Mouse (Mus musculus) neural tube, embryonic 15.5 days (tissue): ENCODE data around the gene Asphd2. TPM values are rescaled to one million over a fixed set of nuclear protein-coding genes. Genes with fewer than 3 reads are reported as not detected.

Experiments used
- ATAC-seq: fragments of 200-750 bp; cut with Nextera tagmentation; 2 replicates; pipeline ENCODE4 v1.8.0; 2017; ENCODE audit warnings: mild to moderate bottlenecking, moderate TSS enrichment, moderate library complexity; ENCODE audit not compliant: low FRiP score
- H3K27ac ChIP-seq: fragments of 300-500 bp; sonication (generic); replicated peaks from 2 replicates; pipeline ENCODE4 v1.5.1; 2015; ENCODE audit warnings: mild to moderate bottlenecking, inconsistent platforms
- H3K27me3 ChIP-seq: fragments of 300-500 bp; sonication (generic); replicated peaks from 2 replicates; pipeline ENCODE4 v1.6.1; 2015; ENCODE audit warnings: inconsistent platforms
- H3K36me3 ChIP-seq: fragments of 300-500 bp; sonication (generic); 2 replicates; pipeline ENCODE4 v1.6.1; 2015; ENCODE audit warnings: inconsistent platforms
- H3K4me1 ChIP-seq: fragments of 300-500 bp; sonication (generic); 2 replicates; pipeline ENCODE4 v1.6.1; 2015; ENCODE audit warnings: inconsistent platforms
- H3K4me2 ChIP-seq: fragments of 300-500 bp; sonication (generic); 2 replicates; pipeline ENCODE4 v1.6.1; 2015; ENCODE audit warnings: inconsistent platforms, mild to moderate bottlenecking, moderate library complexity
- H3K4me3 ChIP-seq: fragments of 300-500 bp; sonication (generic); replicated peaks from 2 replicates; pipeline ENCODE4 v1.5.1; 2015; ENCODE audit warnings: mild to moderate bottlenecking, inconsistent platforms
- H3K9ac ChIP-seq: fragments of 300-500 bp; sonication (generic); replicated peaks from 2 replicates; pipeline ENCODE4 v1.6.1; 2015; ENCODE audit warnings: mild to moderate bottlenecking, inconsistent platforms
- H3K9me3 ChIP-seq: fragments of 300-500 bp; sonication (generic); replicated peaks from 2 replicates; pipeline ENCODE4 v1.6.1; 2016; ENCODE audit warnings: inconsistent platforms
- WGBS: fragments of 180-500 bp; shearing (Covaris S2); methylation state at CpG from one replicate; pipeline ENCODE4 v1.1.7; 2015; ENCODE audit warnings: mixed read lengths; 5-methylcytosine and 5-hydroxymethylcytosine counted together
- polyA plus RNA-seq: library from polyadenylated mRNA; unstranded; fragments of >200 nt; fragmentation: Nextera tagmentation; extraction: Ambion mirVana; gene quantifications from 2 replicates; pipeline ENCODE4 v1.2.1, GENCODE M21; 2015

The Asphd2 gene
- polyA plus RNA-seq, 1 experiment from 2014 or later, result 89.1 TPM

- no peak overlapping the region for H3K9ac ChIP-seq
- H3K4me2 ChIP-seq, result no peak overlapping the region
- H3K9me3 ChIP-seq, result no peaks in the 10 kb centered on the region
- ATAC-seq, result no peak
- H3K4me3 ChIP-seq, result no peak overlapping the region
- WGBS, result 67% methylated on average over 13 of the region's 13 CpGs
- peak overlapping the region; percentile 89; the same call in 1 of the 2 replicates for H3K27ac ChIP-seq
- peaks cover 50% of the 10 kb centered on the region for H3K4me1 ChIP-seq
- H3K36me3 ChIP-seq, result peaks cover 50% of the 10 kb centered on the region
- no peaks in the 10 kb centered on the region for H3K27me3 ChIP-seq
Measured at GRCm38 (mm10) chr5:112369326-112369725, 25.3 kb downstream of the Asphd2 start.

- ATAC-seq, result no peak
- no peak overlapping the region for H3K4me2 ChIP-seq
- H3K27me3 ChIP-seq, result no peaks in the 10 kb centered on the region
- H3K9me3 ChIP-seq, result no peaks in the 10 kb centered on the region
- H3K4me3 ChIP-seq, result no peak overlapping the region
- H3K4me1 ChIP-seq, result peaks cover 50% of the 10 kb centered on the region
- H3K9ac ChIP-seq, result 0 out of 2 replicates have a peak overlapping the region, but pooled peaks have one; percentile 5
- 44% methylated on average over 10 of the region's 10 CpGs for WGBS
- peaks cover 50% of the 10 kb centered on the region for H3K36me3 ChIP-seq
- H3K27ac ChIP-seq, result peak overlapping the region; percentile 45; the same call in 1 of the 2 replicates
Measured at GRCm38 (mm10) chr5:112368666-112369065, 26.0 kb downstream of the Asphd2 start.

GRCm38 (mm10) chr5:112367929-112368328 is 26.7 kb downstream of the Asphd2 start:
- Histone ChIP-seq H3K27me3 (no peaks in the 10 kb centered on the region), H3K4me1 (peaks cover 45% of the 10 kb centered on the region), H3K4me2 (no peak overlapping the region), H3K27ac (no peak overlapping the region), H3K9ac (no peak overlapping the region), H3K4me3 (no peak overlapping the region), H3K36me3 (peaks cover 56% of the 10 kb centered on the region), H3K9me3 (no peaks in the 10 kb centered on the region)
- 91% methylated on average over 12 of the region's 12 CpGs for WGBS
- no peak for ATAC-seq

GRCm38 (mm10) chr5:112367338-112367737 is 27.3 kb downstream of the Asphd2 start:
- H3K4me2 ChIP-seq, result no peak overlapping the region
- no peaks in the 10 kb centered on the region for H3K9me3 ChIP-seq
- H3K9ac ChIP-seq, result no peak overlapping the region
- no peaks in the 10 kb centered on the region for H3K27me3 ChIP-seq
- no peak for ATAC-seq
- H3K27ac ChIP-seq, result no peak overlapping the region
- no peak overlapping the region for H3K4me3 ChIP-seq
- H3K4me1 ChIP-seq, result peaks cover 40% of the 10 kb centered on the region
- 87% methylated on average over 4 of the region's 4 CpGs for WGBS
- peaks cover 57% of the 10 kb centered on the region for H3K36me3 ChIP-seq

GRCm38 (mm10) chr5:112366879-112367278 is 27.8 kb downstream of the Asphd2 start:
- WGBS, result 97% methylated on average over 6 of the region's 6 CpGs
- no peak overlapping the region for H3K27ac ChIP-seq
- H3K4me2 ChIP-seq, result no peak overlapping the region
- no peaks in the 10 kb centered on the region for H3K9me3 ChIP-seq
- H3K9ac ChIP-seq, result no peak overlapping the region
- ATAC-seq, result no peak
- H3K36me3 ChIP-seq, result peaks cover 62% of the 10 kb centered on the region
- H3K4me3 ChIP-seq, result no peak overlapping the region
- H3K4me1 ChIP-seq, result peaks cover 35% of the 10 kb centered on the region
- no peaks in the 10 kb centered on the region for H3K27me3 ChIP-seq

- 70% methylated on average over 10 of the region's 10 CpGs for WGBS
- Histone ChIP-seq H3K9ac (no peak overlapping the region), H3K4me1 (peaks cover 9% of the 10 kb centered on the region), H3K9me3 (no peaks in the 10 kb centered on the region), H3K27ac (no peak overlapping the region), H3K4me2 (no peak overlapping the region), H3K27me3 (no peaks in the 10 kb centered on the region), H3K36me3 (peaks cover 52% of the 10 kb centered on the region), H3K4me3 (no peak overlapping the region)
- no peak for ATAC-seq
Measured at GRCm38 (mm10) chr5:112364184-112364797, 30.4 kb downstream of the Asphd2 start.

GRCm38 (mm10) chr5:112360077-112360476 is 34.6 kb downstream of the Asphd2 start:
- Histone ChIP-seq H3K9me3 (no peaks in the 10 kb centered on the region), H3K27me3 (no peaks in the 10 kb centered on the region), H3K4me2 (no peak overlapping the region), H3K4me1 (no peaks in the 10 kb centered on the region), H3K27ac (no peak overlapping the region), H3K9ac (no peak overlapping the region), H3K4me3 (no peak overlapping the region), H3K36me3 (peaks cover 59% of the 10 kb centered on the region)
- ATAC-seq, result no peak
- 82% methylated on average over 3 of the region's 3 CpGs for WGBS

- no peak overlapping the region for H3K4me2 ChIP-seq
- no peak overlapping the region for H3K27ac ChIP-seq
- no peaks in the 10 kb centered on the region for H3K4me1 ChIP-seq
- no peaks in the 10 kb centered on the region for H3K27me3 ChIP-seq
- H3K36me3 ChIP-seq, result peaks cover 59% of the 10 kb centered on the region
- no peaks in the 10 kb centered on the region for H3K9me3 ChIP-seq
- WGBS, result 95% methylated on average over 4 of the region's 4 CpGs
- H3K9ac ChIP-seq, result no peak overlapping the region
- ATAC-seq, result no peak
- H3K4me3 ChIP-seq, result no peak overlapping the region
Measured at GRCm38 (mm10) chr5:112359520-112359919, 35.1 kb downstream of the Asphd2 start.

GRCm38 (mm10) chr5:112356322-112356721 is 38.3 kb downstream of the Asphd2 start:
- Histone ChIP-seq H3K9me3 (no peaks in the 10 kb centered on the region), H3K36me3 (peaks cover 55% of the 10 kb centered on the region), H3K27ac (no peak overlapping the region), H3K27me3 (no peaks in the 10 kb centered on the region), H3K4me3 (no peak overlapping the region), H3K4me2 (no peak overlapping the region), H3K9ac (no peak overlapping the region), H3K4me1 (no peaks in the 10 kb centered on the region)
- 96% methylated on average over 9 of the region's 9 CpGs for WGBS
- ATAC-seq, result no peak

GRCm38 (mm10) chr5:112355910-112356309 is 38.8 kb downstream of the Asphd2 start, which contains the start of gene Gm6583:
Gene Gm6583, minus strand, starts transcription at chr5:112356033.
- Histone ChIP-seq H3K4me1 (no peaks in the 10 kb centered on the region), H3K9me3 (no peaks in the 10 kb centered on the region), H3K27me3 (no peaks in the 10 kb centered on the region), H3K27ac (no peak within 1 kb of the TSS), H3K4me2 (no peak within 1 kb of the TSS), H3K9ac (no peak within 1 kb of the TSS), H3K36me3 (peaks cover 59% of the 10 kb centered on the region), H3K4me3 (no peak within 1 kb of the TSS)
- ATAC-seq, result no peak
- 61% methylated on average over 13 of the region's 13 CpGs for WGBS

- H3K36me3 ChIP-seq, result peaks cover 63% of the 10 kb centered on the region
- no peak overlapping the region for H3K27ac ChIP-seq
- H3K4me2 ChIP-seq, result no peak overlapping the region
- no peak overlapping the region for H3K9ac ChIP-seq
- H3K9me3 ChIP-seq, result no peaks in the 10 kb centered on the region
- no peak overlapping the region for H3K4me3 ChIP-seq
- ATAC-seq, result no peak
- no peaks in the 10 kb centered on the region for H3K27me3 ChIP-seq
- WGBS, result 88% methylated on average over 6 of the region's 6 CpGs
- no peaks in the 10 kb centered on the region for H3K4me1 ChIP-seq
Measured at GRCm38 (mm10) chr5:112355493-112355892, 39.2 kb downstream of the Asphd2 start.

GRCm38 (mm10) chr5:112349169-112349568 is 45.5 kb downstream of the Asphd2 start:
- WGBS, result 87% methylated on average over 8 of the region's 8 CpGs
- no peak for ATAC-seq

More at GRCm38 (mm10) chr5:112349169-112349568, 45.5 kb downstream of the Asphd2 start:
- Histone ChIP-seq H3K27ac (no peak overlapping the region), H3K9ac (no peak overlapping the region), H3K4me2 (no peak overlapping the region), H3K27me3 (no peaks in the 10 kb centered on the region), H3K9me3 (no peaks in the 10 kb centered on the region), H3K4me1 (peaks cover 26% of the 10 kb centered on the region), H3K4me3 (no peak overlapping the region), H3K36me3 (peaks cover 56% of the 10 kb centered on the region)
